Mouse (Mus musculus) mature B cell (primary cell): ENCODE data around the gene Mrnip.

Experiments
- in situ Hi-C: fragments of 300-500 bp; cut with MboI; formaldehyde crosslinking; loops from 2 replicates; pipeline ENCODE4 v1.14.3; 2019

Mrnip gene

GRCm38 (mm10) chr11:50203302-50203827 lies 29.1 kb downstream of the Mrnip start:
- in situ Hi-C loops, result no loop called here

GRCm38 (mm10) chr11:50205434-50205833 lies 31.2 kb downstream of the Mrnip start:
- in situ Hi-C loops, result no loop called here

DNA sequence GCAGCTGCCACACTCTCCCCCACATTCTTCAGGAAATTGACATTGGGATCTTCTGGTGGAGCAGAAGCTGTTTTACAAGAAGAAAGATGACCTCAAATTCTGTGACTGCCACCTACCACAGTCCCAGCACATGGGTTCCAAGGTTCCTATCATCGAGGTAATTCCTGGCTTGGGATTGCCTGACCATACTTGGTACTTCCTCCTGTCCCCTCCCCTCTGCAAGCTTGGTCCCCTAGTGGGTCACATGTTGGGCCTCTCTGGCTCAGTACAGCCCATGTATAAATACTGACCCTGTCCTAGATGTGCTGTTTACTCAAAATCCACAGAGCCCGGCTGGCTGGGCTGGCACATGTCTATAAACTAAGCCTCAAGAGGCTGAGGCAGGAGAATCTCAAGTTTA lies 31.8 kb downstream of the Mrnip start:
- in situ Hi-C loops, result no loop called here

GRCm38 (mm10) chr11:50207344-50207743 lies 33.1 kb downstream of the Mrnip start:
- in situ Hi-C loops, result no loop called here

GRCm38 (mm10) chr11:50208039-50208438 lies 33.8 kb downstream of the Mrnip start:
- in situ Hi-C loops, result no loop called here

- in situ Hi-C loops, result no loop called here
These were observed 35.9 kb downstream of the Mrnip start for GRCm38 (mm10) chr11:50210101-50210504.

DNA sequence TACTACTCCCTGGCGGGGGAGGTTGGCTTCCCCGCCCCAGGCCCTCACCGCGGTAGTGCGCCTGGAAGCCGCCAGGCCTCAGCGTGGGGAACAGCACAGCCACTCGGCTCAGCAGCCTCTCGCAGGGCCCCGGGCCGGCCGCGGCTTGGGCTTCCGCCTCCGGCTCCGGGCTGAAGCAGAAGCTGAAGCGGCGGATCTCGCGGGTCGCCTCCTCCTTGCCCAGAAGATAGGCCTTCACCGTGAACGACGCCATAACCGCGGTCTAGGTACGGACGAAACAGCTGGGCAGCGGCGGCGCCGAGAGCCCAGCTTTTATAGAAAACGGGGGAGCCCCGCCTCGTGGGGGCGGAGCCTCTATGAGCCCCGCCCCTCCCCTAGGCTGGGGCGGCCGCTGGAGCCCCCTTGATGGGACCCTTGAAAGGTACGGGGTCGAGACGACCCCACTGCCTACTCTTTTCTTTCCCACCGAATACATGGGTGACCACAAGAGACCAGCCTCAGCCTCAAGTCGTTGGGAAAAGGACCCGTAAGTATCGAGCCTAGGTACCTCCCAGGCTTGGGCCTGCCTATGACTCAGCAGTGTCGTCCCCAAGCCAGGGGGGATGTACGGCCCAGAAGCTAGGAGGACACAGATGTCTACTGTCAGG lies 36.4 kb downstream of the Mrnip start, which contains the start of the genes Sqstm1 and Mgat4b:
Sqstm1 (minus strand) TSS at position 323 of the 647 bp plus-strand sequence.
Mgat4b (plus strand) TSS at position 386 of the 647 bp plus-strand sequence.
- in situ Hi-C loops, result no loop called here

DNA sequence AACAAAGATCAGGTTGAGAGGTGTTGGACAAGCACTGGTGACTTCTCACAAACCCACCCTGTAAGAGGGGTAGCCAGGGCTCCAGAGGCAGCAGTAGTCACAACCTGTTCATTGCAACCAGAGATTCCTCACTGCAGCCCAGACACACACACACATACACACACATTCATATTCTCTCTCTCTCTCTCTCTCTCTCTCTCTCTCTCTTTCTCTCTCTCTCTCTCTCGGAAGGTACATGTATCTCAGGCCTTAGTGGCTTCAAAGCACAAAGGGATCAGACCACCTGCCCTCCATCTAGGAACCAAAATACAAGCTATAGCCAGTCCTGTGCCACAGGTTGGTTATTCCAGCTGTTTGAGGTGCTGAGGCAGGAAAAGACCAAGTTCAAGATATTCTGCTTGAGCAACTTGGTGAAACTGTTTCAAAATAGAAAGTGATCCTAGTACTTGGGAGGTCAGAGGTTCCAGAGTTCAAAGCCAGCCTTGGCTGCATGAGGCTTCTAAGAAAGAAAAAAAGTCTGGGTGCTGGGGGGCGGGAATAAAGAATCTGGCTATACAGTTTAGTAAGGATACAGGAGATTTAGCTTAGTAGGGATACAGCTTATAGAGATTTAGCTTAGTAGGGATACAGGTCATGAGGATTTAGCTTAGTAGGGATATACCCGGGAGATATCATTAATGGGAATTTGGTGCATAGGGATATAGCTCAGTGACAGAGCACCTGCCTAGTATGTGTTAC lies 37.2 kb downstream of the Mrnip start:
- in situ Hi-C loops, result no loop called here

GRCm38 (mm10) chr11:50212060-50212739 lies 38.0 kb downstream of the Mrnip start:
- in situ Hi-C loops, result no loop called here

DNA sequence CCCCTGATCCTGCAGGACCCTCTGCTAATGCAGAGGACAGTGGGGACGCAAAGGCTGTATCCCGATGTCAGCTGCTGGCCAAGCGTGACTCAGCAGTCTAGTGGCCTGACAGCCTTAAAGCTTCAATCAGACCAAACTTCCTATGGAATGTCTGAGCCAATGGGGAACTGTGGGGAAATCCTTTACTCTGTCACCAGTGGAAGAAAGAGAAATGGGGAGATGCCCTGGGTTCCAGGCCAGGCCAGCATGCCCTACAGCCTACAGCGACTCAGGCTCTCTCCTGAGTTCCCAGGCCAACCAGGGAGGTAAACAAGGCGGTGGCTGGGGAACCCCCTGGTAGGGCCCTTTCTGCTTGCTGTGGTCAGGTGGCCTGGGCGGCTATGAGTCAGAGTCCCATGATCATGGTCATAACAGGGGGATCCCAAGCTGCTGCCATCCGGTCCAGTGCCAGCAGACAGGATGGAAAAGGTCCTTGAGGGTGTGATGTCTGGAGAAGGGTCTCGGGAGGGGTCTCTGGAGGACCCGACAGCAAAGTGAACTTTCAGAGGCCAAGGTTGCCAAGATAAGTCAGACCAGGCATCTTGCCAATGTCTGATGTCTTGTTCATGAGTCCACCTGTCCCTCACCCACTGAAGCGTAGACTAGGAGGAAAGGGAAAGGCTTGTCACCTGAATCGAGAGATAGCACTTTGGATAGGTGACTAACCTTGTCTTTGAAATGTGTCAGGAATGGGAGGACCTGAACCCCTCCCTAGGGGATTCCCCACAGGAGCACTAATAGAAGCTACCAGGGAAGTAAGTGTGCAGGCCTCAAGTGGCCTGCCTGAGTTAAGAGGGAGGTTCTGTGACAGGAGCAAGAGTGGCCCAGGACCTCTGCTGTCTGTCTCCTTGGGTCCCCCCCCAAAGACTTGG lies 38.9 kb downstream of the Mrnip start:
- in situ Hi-C loops, result no loop called here

DNA sequence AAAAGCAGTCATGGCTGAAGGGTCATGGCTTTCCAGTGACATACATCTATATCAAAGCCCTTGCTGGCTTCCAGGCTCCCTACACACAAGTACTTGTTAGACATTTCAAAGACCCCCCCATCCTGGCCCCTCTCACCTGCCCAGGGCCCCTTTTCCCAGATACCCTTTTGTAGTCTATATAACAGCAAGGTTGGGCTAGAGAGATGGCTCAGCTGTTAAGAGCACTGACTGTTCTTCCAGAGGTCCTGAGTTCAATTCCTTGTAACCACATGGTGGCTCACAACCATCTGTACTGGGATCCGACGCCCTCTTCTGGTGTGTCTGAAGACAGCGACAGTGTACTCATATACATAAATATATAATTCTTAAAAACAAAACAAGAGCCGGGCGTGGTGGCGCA lies 40.4 kb downstream of the Mrnip start:
- in situ Hi-C loops, result no loop called here

- in situ Hi-C loops, result no loop called here
These were observed 41.4 kb downstream of the Mrnip start for GRCm38 (mm10) chr11:50215633-50216032.

DNA sequence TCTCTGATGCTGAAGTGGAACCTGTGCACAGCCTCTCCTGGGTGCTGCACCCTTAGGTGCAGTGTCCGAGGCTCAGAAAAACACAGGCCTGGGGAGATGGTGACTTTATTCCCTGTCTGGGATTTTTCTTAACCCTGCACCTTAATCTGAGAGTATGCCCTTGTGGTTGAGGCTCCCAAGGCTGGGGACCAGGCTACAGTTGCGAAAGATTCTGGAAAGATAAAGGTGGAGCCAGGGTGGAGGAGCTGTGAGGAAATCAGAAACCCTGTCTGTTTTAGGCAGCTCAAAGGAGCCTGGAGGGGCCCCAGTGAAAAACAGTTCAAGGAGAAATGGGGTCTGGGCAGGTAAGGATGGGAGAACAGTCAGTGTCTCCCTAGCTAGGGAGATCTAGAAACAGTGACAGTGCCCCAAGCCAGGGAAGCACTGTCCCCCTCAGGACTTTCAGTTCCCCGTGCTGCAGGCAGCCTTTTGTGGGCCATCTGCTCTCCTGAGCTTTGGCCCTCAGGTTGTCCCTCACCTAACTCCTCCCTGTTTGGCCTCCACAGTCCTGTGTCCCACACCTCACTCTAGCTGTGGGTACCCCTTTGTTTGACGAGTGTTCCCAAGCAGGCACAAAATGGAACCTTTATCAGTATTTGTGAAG lies 42.6 kb downstream of the Mrnip start:
- in situ Hi-C loops, result no loop called here

GRCm38 (mm10) chr11:50217811-50218210 lies 43.6 kb downstream of the Mrnip start:
- in situ Hi-C loops, result no loop called here

- in situ Hi-C loops, result no loop called here
These were observed 45.6 kb downstream of the Mrnip start for GRCm38 (mm10) chr11:50219833-50220232.

- in situ Hi-C loops, result no loop called here
These were observed 48.5 kb downstream of the Mrnip start for GRCm38 (mm10) chr11:50222559-50223276.

DNA sequence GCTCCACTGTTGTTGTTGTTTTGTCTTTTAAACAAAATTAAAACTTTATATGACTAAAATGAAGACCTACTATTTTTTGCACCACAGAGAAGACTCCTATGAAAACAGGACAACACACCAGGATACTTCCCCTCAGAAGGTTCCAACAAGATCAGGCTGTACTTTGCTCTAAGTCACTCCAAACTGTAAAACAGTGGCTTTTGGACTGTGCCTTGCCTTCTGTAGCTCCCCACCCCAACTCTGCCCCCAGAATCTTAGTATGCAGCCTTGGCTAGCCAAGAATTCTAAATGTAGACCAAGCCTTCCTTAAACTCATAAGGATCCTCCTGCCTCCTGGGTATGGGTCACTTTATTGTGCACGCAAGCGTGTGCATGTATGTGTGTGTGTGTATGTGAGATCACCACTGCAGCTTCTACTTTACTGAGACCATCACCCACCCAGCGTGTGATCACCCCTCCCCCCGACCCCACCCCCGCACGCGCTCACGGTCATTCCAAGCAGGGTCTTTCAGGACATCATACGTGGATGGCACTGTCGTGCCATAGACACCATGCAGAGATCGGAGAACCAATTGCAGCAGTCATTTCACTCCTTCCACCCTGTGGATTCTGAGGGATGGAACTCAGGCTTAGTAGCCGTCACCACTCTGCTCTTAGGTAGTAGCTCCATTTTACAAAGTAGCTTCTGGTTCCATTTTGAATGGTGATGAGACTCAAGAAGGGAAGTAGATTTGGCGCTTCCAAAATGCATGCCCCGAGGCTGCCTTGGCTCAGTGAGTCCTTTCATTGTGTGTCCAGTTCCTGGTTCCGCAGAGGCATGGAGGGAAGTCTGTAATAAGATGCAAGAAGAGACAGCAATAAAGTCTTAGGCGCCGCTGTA lies 49.8 kb downstream of the Mrnip start:
- in situ Hi-C loops, result no loop called here

DNA sequence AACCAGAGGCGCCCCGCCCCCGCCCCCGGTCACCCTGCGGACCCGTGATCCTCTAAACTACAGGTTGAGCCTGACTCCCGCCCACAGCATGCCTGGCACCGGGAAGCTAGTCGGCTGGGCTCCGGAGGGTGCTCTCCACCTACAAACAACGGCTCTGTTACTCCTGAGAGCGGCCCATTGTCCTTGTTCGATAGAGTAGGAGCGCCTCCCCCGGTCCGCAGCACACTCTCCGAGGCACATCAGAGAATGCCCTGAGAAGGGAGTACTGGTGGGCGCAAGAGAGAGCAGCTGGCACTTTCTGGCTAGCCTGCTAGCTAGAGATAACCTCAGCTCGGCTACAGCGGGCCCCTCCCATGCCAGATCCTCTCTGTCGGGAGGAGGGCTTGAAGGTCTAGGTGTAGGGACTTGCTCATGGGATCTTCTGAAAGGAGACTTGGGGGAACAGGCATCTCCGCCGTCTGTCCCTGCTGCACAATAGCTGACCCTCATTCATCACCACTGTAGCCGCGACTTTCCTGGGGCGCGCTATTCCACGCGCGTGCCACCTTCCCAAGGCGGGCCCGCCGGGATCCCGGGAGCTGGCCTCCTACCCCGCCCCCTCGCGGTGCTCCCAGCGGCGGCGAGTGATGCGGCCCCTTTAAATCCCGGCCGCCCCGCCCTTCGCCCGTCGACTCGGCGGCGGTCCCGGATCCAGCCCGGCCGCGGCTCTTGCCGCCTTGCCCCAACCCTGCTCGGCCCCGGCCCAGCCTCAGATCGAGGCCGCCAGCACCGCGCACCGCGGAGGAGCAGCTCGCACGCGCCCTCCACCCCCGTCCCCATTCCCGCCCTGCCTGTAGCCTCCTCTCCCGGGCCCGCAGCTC lies 50.7 kb downstream of the Mrnip start:
- in situ Hi-C loops, result no loop called here
